Comparison of ENCODE assay signal across 17 mouse cellular contexts in the genomic region with DNA sequence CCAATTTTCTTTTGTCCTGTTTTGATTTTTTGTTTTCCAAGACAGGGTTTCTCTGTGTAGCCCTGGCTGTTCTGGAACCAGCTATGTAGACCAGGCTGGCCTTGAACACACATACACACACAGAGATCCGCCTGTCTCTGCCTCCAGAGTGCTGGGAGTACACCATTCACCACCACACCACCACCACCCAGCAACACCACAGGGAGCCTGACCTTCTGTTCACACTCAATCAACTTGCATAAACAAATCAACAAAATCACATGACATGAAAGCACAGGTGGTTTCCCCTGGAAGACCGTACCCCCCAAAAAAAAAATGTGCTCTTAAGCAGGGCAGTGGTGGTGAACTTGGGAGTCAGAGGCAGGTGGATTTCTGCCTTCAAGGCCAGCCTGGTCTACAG.
"Had no signal": no experiment of that assay in that cellular context is flagged by ENCODE, and none has a peak within 500 bp of the region (broad histone marks: within the 10 kb centered on the region; RNA-seq: fewer than 3 reads in every experiment).

No protein-coding gene starts in this region.

- DNase-seq: kidney, postnatal 10 days; kidney, postnatal 36 days; layer of hippocampus, postnatal 36 days; liver, embryonic 13.5 days; lung, adult 2 months; lung, postnatal 14 days; lung, postnatal 4 days; retina, postnatal 1 day; right cerebral cortex, postnatal 25 days; spleen, adult 18-20 months; thymus, postnatal 36 days had no signal

- ATAC-seq: midbrain, embryonic 16.5 days had no signal

- H3K27ac ChIP-seq: left cerebral cortex, adult 2 months; liver, embryonic 13.5 days; midbrain, embryonic 12.5 days; neural tube, embryonic 13.5 days; stomach, embryonic 15.5 days had no signal

- H3K9ac ChIP-seq: liver, embryonic 13.5 days; midbrain, embryonic 12.5 days; neural tube, embryonic 13.5 days; stomach, embryonic 15.5 days had no signal

- H3K27me3 ChIP-seq: liver, embryonic 13.5 days; neural tube, embryonic 13.5 days; stomach, embryonic 15.5 days had no signal

- H3K4me2 ChIP-seq: liver, embryonic 13.5 days; midbrain, embryonic 12.5 days; neural tube, embryonic 13.5 days; stomach, embryonic 15.5 days had no signal

- H3K9me3 ChIP-seq: liver, embryonic 13.5 days; midbrain, embryonic 12.5 days; neural tube, embryonic 13.5 days; stomach, embryonic 15.5 days had no signal

- H3K4me3 ChIP-seq: left cerebral cortex, adult 2 months; liver, embryonic 13.5 days; midbrain, embryonic 12.5 days; myocyte; neural tube, embryonic 13.5 days; stomach, embryonic 15.5 days had no signal

- H3K36me3 ChIP-seq: liver, embryonic 13.5 days; midbrain, embryonic 12.5 days; neural tube, embryonic 13.5 days; stomach, embryonic 15.5 days had no signal
